Mouse (Mus musculus) lung, postnatal 0 days (tissue): ENCODE results near the gene Ednra.

Experiments
- CTCF ChIP-seq: IDR thresholded peaks from 2 replicates; pipeline ENCODE4 v1.5.1; 2016; ENCODE audit warnings: antibody characterized with exemption, mild to moderate bottlenecking
- EP300 ChIP-seq: IDR thresholded peaks from 2 replicates; pipeline ENCODE4 v1.6.1; 2016; ENCODE audit warnings: antibody characterized with exemption, mild to moderate bottlenecking, control low read depth

- no peak for TF ChIP-seq EP300
- no peak for TF ChIP-seq CTCF
Observed at GRCm38 (mm10) chr8:77742395-77742794, 18.1 kb upstream of the Ednra start.
